ENCODE assay signal across 10 mouse cellular contexts in genomic region chr4:130177087-130177486, GRCm38 (mm10). TPM values are rescaled to one million over a fixed set of nuclear protein-coding genes. Genes with fewer than 3 reads are reported as not detected.
DNase-seq lines count a peak whose midpoint lies in the region; ATAC-seq lines count a peak whose summit lies in the region.
"Had no signal": no experiment of that assay in that cellular context is flagged by ENCODE, and none has a peak within 500 bp of the region (broad histone marks: within the 10 kb centered on the region; RNA-seq: fewer than 3 reads in every experiment).

No protein-coding gene starts in this region.

- H3K27me3 ChIP-seq in forebrain, embryonic 10.5 days (ENCODE audit: poor library complexity, severe bottlenecking), result peaks cover 55% of the 10 kb centered on the region
- peaks cover 47% of the 10 kb centered on the region for H3K27me3 ChIP-seq in forebrain, embryonic 13.5 days

- no peaks in the 10 kb centered on the region for H3K9me3 ChIP-seq in forebrain, embryonic 10.5 days
- H3K9me3 ChIP-seq in forebrain, embryonic 13.5 days (replicated peaks), result no peaks in the 10 kb centered on the region
- H3K9me3 ChIP-seq: forebrain, embryonic 12.5 days had no signal

- H3K36me3 ChIP-seq in forebrain, embryonic 10.5 days (replicated peaks), result no peaks in the 10 kb centered on the region
- no peaks in the 10 kb centered on the region for H3K36me3 ChIP-seq in forebrain, embryonic 13.5 days (ENCODE audit: poor library complexity, severe bottlenecking)
- H3K36me3 ChIP-seq: forebrain, embryonic 12.5 days had no signal

- peaks cover 54% of the 10 kb centered on the region for H3K4me1 ChIP-seq in forebrain, embryonic 10.5 days
- H3K4me1 ChIP-seq in forebrain, embryonic 13.5 days, result peaks cover 16% of the 10 kb centered on the region

- no peak overlapping the region for H3K4me3 ChIP-seq in forebrain, embryonic 10.5 days
- no peak overlapping the region for H3K4me3 ChIP-seq in forebrain, embryonic 13.5 days
- H3K4me3 ChIP-seq: forebrain, embryonic 12.5 days had no signal

- no peak for DNase-seq in forebrain, embryonic 10.5 days (ENCODE audit: extremely low spot score, low spot score)
- DNase-seq in kidney, adult 18-20 months, result peak; percentile 65
- DNase-seq in lung, postnatal 25 days (ENCODE audit: low spot score), result peak; percentile 63
- no peak for DNase-seq in layer of hippocampus, adult 9-11 months
- DNase-seq in spleen, postnatal 4 days (ENCODE audit: low spot score in 2 of 2), result no peak
- DNase-seq in embryo, embryonic 10 days (ENCODE audit: low spot score), result no peak

- 0 out of 2 replicates have a peak overlapping the region, but pooled peaks have one; percentile 44 for H3K27ac ChIP-seq in forebrain, embryonic 10.5 days
- H3K27ac ChIP-seq in forebrain, embryonic 13.5 days, result no peak overlapping the region
- H3K27ac ChIP-seq: forebrain, embryonic 12.5 days had no signal

- ATAC-seq in forebrain, embryonic 13.5 days, result no peak
- peak; percentile 47 for ATAC-seq in granulocyte monocyte progenitor cell, adult 5-6 weeks (replicated peaks; ENCODE audit: poor library complexity, severe bottlenecking)

- 78% methylated on average over 4 of the region's 4 CpGs for WGBS in forebrain, embryonic 10.5 days
- WGBS in forebrain, embryonic 13.5 days, result 77% methylated on average over 4 of the region's 4 CpGs

- H3K4me2 ChIP-seq in forebrain, embryonic 13.5 days, result no peak overlapping the region
- H3K4me2 ChIP-seq: forebrain, embryonic 12.5 days had no signal

- H3K9ac ChIP-seq in forebrain, embryonic 13.5 days, result no peak overlapping the region
- H3K9ac ChIP-seq: forebrain, embryonic 12.5 days had no signal

RNA-seq across cellular contexts. Expression of gene Tinagl1, which starts 2.2 kb away (rescaled TPM):
- polyA plus RNA-seq in forebrain, embryonic 10.5 days (2016; fragmentation: Nextera tagmentation; extraction: Ambion mirVana), result 7.2 and 7.6 TPM in 2 replicates
- 2.6 and 3.1 TPM in 2 replicates for polyA plus RNA-seq in forebrain, embryonic 13.5 days (2015; fragmentation: Nextera tagmentation; extraction: Ambion mirVana)
- total RNA-seq in granulocyte monocyte progenitor cell, adult 5-6 weeks (2014; fragmentation: Nextera tagmentation), result 1.5 TPM in 1 of 2 replicates, not detected in the other
- total RNA-seq in granulocyte monocyte progenitor cell, adult 5-6 weeks (2017), result 0.82 and 1.1 TPM in 2 replicates

RNA-seq across cellular contexts. Expression of gene Hcrtr1, which starts 37.9 kb away (rescaled TPM):
- 0.32 and 0.36 TPM in 2 replicates for polyA plus RNA-seq in forebrain, embryonic 10.5 days (2016; fragmentation: Nextera tagmentation; extraction: Ambion mirVana)
- 0.13 TPM in 1 of 2 replicates, not detected in the other for polyA plus RNA-seq in forebrain, embryonic 13.5 days (2015; fragmentation: Nextera tagmentation; extraction: Ambion mirVana)
- total RNA-seq in granulocyte monocyte progenitor cell, adult 5-6 weeks (2014; fragmentation: Nextera tagmentation), result not detected in 2 replicates
- not detected in 2 replicates for total RNA-seq in granulocyte monocyte progenitor cell, adult 5-6 weeks (2017)

RNA-seq across cellular contexts. Expression of gene Gm853, which starts 45.1 kb away (rescaled TPM):
- polyA plus RNA-seq in forebrain, embryonic 10.5 days (2016; fragmentation: Nextera tagmentation; extraction: Ambion mirVana), result not detected in 2 replicates
- 0.13 TPM in 1 of 2 replicates, not detected in the other for polyA plus RNA-seq in forebrain, embryonic 13.5 days (2015; fragmentation: Nextera tagmentation; extraction: Ambion mirVana)
- total RNA-seq in granulocyte monocyte progenitor cell, adult 5-6 weeks (2014; fragmentation: Nextera tagmentation), result not detected in 2 replicates
- not detected in 2 replicates for total RNA-seq in granulocyte monocyte progenitor cell, adult 5-6 weeks (2017)
- total RNA-seq: left cerebral cortex, postnatal 10 days had no signal
- polyA plus RNA-seq: forebrain, embryonic 12.5 days had no signal

Comparison
In these comparisons a context has a peak if more than half of its experiments do, and no peak if none do; other contexts are left out.
1. DNase-seq: peak in kidney, adult 18-20 months (single experiment) and lung, postnatal 25 days (single experiment); none in forebrain, embryonic 10.5 days (single experiment), layer of hippocampus, adult 9-11 months (single experiment), spleen, postnatal 4 days (0 of 2) and embryo, embryonic 10 days (single experiment).